In genomic region chr14:84444276-84444662, GRCm38 (mm10) we compare ENCODE assay signal across 9 mouse cellular contexts. TPM values are rescaled to one million over a fixed set of nuclear protein-coding genes. Genes with fewer than 3 reads are reported as not detected.
DNase-seq lines count a peak whose midpoint lies in the region; ATAC-seq and TF ChIP-seq lines count a peak whose summit lies in the region.
"Had no signal": no experiment of that assay in that cellular context is flagged by ENCODE, and none has a peak within 500 bp of the region (broad histone marks: within the 10 kb centered on the region; RNA-seq: fewer than 3 reads in every experiment).

No protein-coding gene starts in this region.

- intact Hi-C loops in gastrocnemius, adult 2 months (cut with DNase I): no loop called here

- H3K4me3 ChIP-seq in gastrocnemius, adult 2 months: peak overlapping the region; percentile 77
- H3K4me3 ChIP-seq in heart, embryonic 11.5 days (ENCODE audit: low read depth, low read length): peak overlapping the region; percentile 58
- H3K4me3 ChIP-seq in kidney, postnatal 0 days (replicated peaks; ENCODE audit: low read depth, low read length): peak overlapping the region; percentile 52
- H3K4me3 ChIP-seq in liver, embryonic 14.5 days (ENCODE audit: insufficient read depth in 1 of 2, low read depth in 2 of 2, low read length in 2 of 2): no peak overlapping the region

- H3K27me3 ChIP-seq in heart, embryonic 11.5 days (ENCODE audit: control insufficient read depth, insufficient read depth, low read length): peaks cover 27% of the 10 kb centered on the region
- peaks cover 40% of the 10 kb centered on the region for H3K27me3 ChIP-seq in kidney, postnatal 0 days (ENCODE audit: insufficient read depth, low read length)
- peaks cover 58% of the 10 kb centered on the region for H3K27me3 ChIP-seq in liver, embryonic 14.5 days (ENCODE audit: control insufficient read depth, insufficient read depth, low read length)

- H3K9ac ChIP-seq in heart, embryonic 11.5 days (ENCODE audit: low read depth, low read length): no peak overlapping the region
- peak overlapping the region; percentile 35; the same call in 1 of the 2 replicates for H3K9ac ChIP-seq in kidney, postnatal 0 days (ENCODE audit: low read depth, low read length)
- H3K9ac ChIP-seq in liver, embryonic 14.5 days (replicated peaks): no peak overlapping the region

- no peaks in the 10 kb centered on the region for H3K9me3 ChIP-seq in heart, embryonic 11.5 days (replicated peaks; ENCODE audit: control insufficient read depth, low read length)
- H3K9me3 ChIP-seq in kidney, postnatal 0 days (replicated peaks; ENCODE audit: low read length): no peaks in the 10 kb centered on the region
- no peaks in the 10 kb centered on the region for H3K9me3 ChIP-seq in liver, embryonic 14.5 days (ENCODE audit: control insufficient read depth, low read length)

- no peak for ATAC-seq in heart, embryonic 11.5 days (replicated peaks; ENCODE audit: insufficient number of reproducible peaks, low FRiP score, low TSS enrichment)
- no peak for ATAC-seq in kidney, postnatal 0 days (replicated peaks; ENCODE audit: low FRiP score, low read depth)
- no peak for ATAC-seq in liver, embryonic 14.5 days (ENCODE audit: insufficient read depth)
- no peak for ATAC-seq in monocyte, adult 5-6 weeks (replicated peaks; ENCODE audit: insufficient number of reproducible peaks, low FRiP score, low TSS enrichment, poor library complexity, severe bottlenecking)

- under 1% methylated on average over 21 of the region's 21 CpGs for WGBS in heart, embryonic 11.5 days (ENCODE audit: insufficient replicate concordance)
- under 1% methylated on average over 21 of the region's 21 CpGs for WGBS in kidney, postnatal 0 days
- WGBS in liver, embryonic 14.5 days (ENCODE audit: insufficient replicate concordance): under 1% methylated on average over 21 of the region's 21 CpGs

- peak overlapping the region; percentile 88 for H3K4me2 ChIP-seq in heart, embryonic 11.5 days
- H3K4me2 ChIP-seq in kidney, postnatal 0 days (ENCODE audit: low read length): peak overlapping the region; percentile 80
- H3K4me2 ChIP-seq in liver, embryonic 14.5 days (ENCODE audit: low read depth): peak overlapping the region; percentile 63

- H3K4me1 ChIP-seq in heart, embryonic 11.5 days (ENCODE audit: control insufficient read depth, insufficient read depth, low read length): peaks cover 16% of the 10 kb centered on the region
- peaks cover 5% of the 10 kb centered on the region for H3K4me1 ChIP-seq in kidney, postnatal 0 days (replicated peaks; ENCODE audit: insufficient read depth, low read length)
- H3K4me1 ChIP-seq in liver, embryonic 14.5 days (replicated peaks; ENCODE audit: control insufficient read depth in 2 of 2, insufficient read depth in 2 of 2, low read length in 1 of 2): no peaks in the 10 kb centered on the region; a peak in 1 of 4 replicates

- peak; percentile 14 for DNase-seq in gastrocnemius, adult 2 months
- DNase-seq in gastrocnemius, adult 8-10 months (ENCODE audit: low spot score in 2 of 2): no peak
- DNase-seq in cerebellum, postnatal 14 days: peak; percentile 36 to 41
- DNase-seq in kidney, postnatal 0 days (ENCODE audit: low spot score): peak; percentile 24
- DNase-seq in liver, embryonic 14.5 days (ENCODE audit: low read depth in 3 of 3, low spot score in 3 of 3): no peak
- DNase-seq in retina, postnatal 7 days (ENCODE audit: low read depth, low spot score): peak; percentile 9

- no peak for TF ChIP-seq EP300 in liver, embryonic 14.5 days (IDR thresholded peaks at IDR 0.05; ENCODE audit: low read depth)

- TF ChIP-seq CTCF in gastrocnemius, adult 2 months (IDR thresholded peaks at IDR 0.05): no peak
- no peak for TF ChIP-seq CTCF in kidney, postnatal 0 days (IDR thresholded peaks at IDR 0.05; ENCODE audit: low read depth)
- TF ChIP-seq CTCF in liver, embryonic 14.5 days (IDR thresholded peaks at IDR 0.05; ENCODE audit: low read depth): no peak

- H3K27ac ChIP-seq in gastrocnemius, adult 2 months: peak overlapping the region; percentile 13; the same call in 1 of the 2 replicates
- no peak overlapping the region for H3K27ac ChIP-seq in heart, embryonic 11.5 days (ENCODE audit: low read depth, low read length)
- no peak overlapping the region for H3K27ac ChIP-seq in kidney, postnatal 0 days
- H3K27ac ChIP-seq in liver, embryonic 14.5 days: no peak overlapping the region

- H3K36me3 ChIP-seq in heart, embryonic 11.5 days (ENCODE audit: control insufficient read depth, insufficient read depth, low read length): no peaks in the 10 kb centered on the region
- H3K36me3 ChIP-seq in kidney, postnatal 0 days (ENCODE audit: insufficient read depth, low read length): no peaks in the 10 kb centered on the region
- H3K36me3 ChIP-seq in liver, embryonic 14.5 days (replicated peaks; ENCODE audit: control insufficient read depth, insufficient read depth, low read depth): no peaks in the 10 kb centered on the region

RNA-seq across cellular contexts. Expression of gene Pcdh17, which starts 0.9 kb away (rescaled TPM):
- under 1 TPM; 0.51 to 0.61 TPM for total RNA-seq in gastrocnemius, adult 2 months (2021)
- under 1 TPM; 0.34 to 0.56 (median 0.42) TPM for total RNA-seq in gastrocnemius, adult 8-10 months (2022)
- polyA plus RNA-seq in heart, embryonic 11.5 days (2014; fragmentation: Nextera tagmentation; extraction: Ambion mirVana): 1.8 and 1.9 TPM in 2 replicates
- 6.7 and 6.8 TPM in 2 replicates for polyA plus RNA-seq in kidney, postnatal 0 days (2015; fragmentation: Nextera tagmentation; extraction: Ambion mirVana)
- polyA plus RNA-seq in liver, embryonic 14.5 days (2012; rRNA removed): 0.21 and 0.28 TPM in 2 replicates
- 0.57 and 0.73 TPM in 2 replicates for polyA plus RNA-seq in liver, embryonic 14.5 days (2014; fragmentation: Nextera tagmentation; extraction: Ambion mirVana)
- under 0.01 TPM in 1 of 3 replicates, not detected in the others for total RNA-seq in monocyte, adult 5-6 weeks (2017)
- total RNA-seq: MEL had no signal

Comparison
In these comparisons a context has a peak if more than half of its experiments do, and no peak if none do; other contexts are left out.
1. DNase-seq: peak in gastrocnemius, adult 2 months (single experiment), cerebellum, postnatal 14 days (2 of 2), kidney, postnatal 0 days (single experiment) and retina, postnatal 7 days (single experiment); none in gastrocnemius, adult 8-10 months (0 of 2) and liver, embryonic 14.5 days (0 of 3).
2. H3K4me3 ChIP-seq: peak in gastrocnemius, adult 2 months (single experiment), heart, embryonic 11.5 days (single experiment) and kidney, postnatal 0 days (single experiment); none in liver, embryonic 14.5 days (0 of 2).
3. Peak in every context shown above with its lines, with median percentiles within 50 percentile points of each other: H3K4me2 ChIP-seq.